Mouse (Mus musculus) small intestine, adult 2 months (tissue): Measurements from ENCODE around the gene Lor. TPM values are rescaled to one million over a fixed set of nuclear protein-coding genes. Genes with fewer than 3 reads are reported as not detected.

Experiments
- H3K27ac ChIP-seq: fragments of 200-500 bp; 2 replicates; pipeline ENCODE4 v1.5.1; 2012; ENCODE audit warnings: low read depth, low read length, control low read depth, inconsistent platforms; ENCODE audit not compliant: insufficient read depth
- H3K27me3 ChIP-seq: fragments of 200-500 bp; 2 replicates; pipeline ENCODE4 v1.6.1; 2012; ENCODE audit warnings: mild to moderate bottlenecking, moderate library complexity, low read length, inconsistent platforms; ENCODE audit not compliant: control insufficient read depth, insufficient read depth
- H3K36me3 ChIP-seq: fragments of 200-500 bp; 2 replicates; pipeline ENCODE4 v1.6.1; 2012; ENCODE audit warnings: mild to moderate bottlenecking, low read length, control low read depth, inconsistent platforms; ENCODE audit not compliant: control insufficient read depth, insufficient read depth
- H3K4me1 ChIP-seq: fragments of 200-500 bp; 2 replicates; pipeline ENCODE4 v1.6.1; 2012; ENCODE audit warnings: low read length, inconsistent platforms, mixed read lengths; ENCODE audit not compliant: control insufficient read depth, insufficient read depth, insufficient read length
- H3K4me3 ChIP-seq: fragments of 200-500 bp; 2 replicates; pipeline ENCODE4 v1.5.1; 2012; ENCODE audit warnings: low read depth, mild to moderate bottlenecking, control low read depth, inconsistent platforms, low read length, moderate library complexity
- CTCF ChIP-seq: fragments of 200-500 bp; IDR thresholded peaks from 2 replicates; pipeline ENCODE4 v1.5.1; 2012; ENCODE audit warnings: low read depth, mild to moderate bottlenecking, control low read depth, inconsistent platforms, low read length, moderate library complexity, mixed read lengths; ENCODE audit not compliant: insufficient replicate concordance, insufficient read length; ENCODE audit errors: extremely low read depth
- POLR2A ChIP-seq: fragments of 200-500 bp; IDR thresholded peaks from 2 replicates; pipeline ENCODE4 v1.6.1; 2012; ENCODE audit warnings: low read depth, mild to moderate bottlenecking, control low read depth, inconsistent platforms, low read length, moderate library complexity
- WGBS: fragments of 180-500 bp; shearing (Covaris S2); methylation state at CpG from one replicate; pipeline ENCODE4 v1.1.7; 2018; 5-methylcytosine and 5-hydroxymethylcytosine counted together
- polyA plus RNA-seq: library from polyadenylated mRNA; depleted of rRNA; stranded (reverse); fragments of >200 nt; gene quantifications from 2 replicates; pipeline ENCODE4 v1.2.3, GENCODE M21; 2012; rRNA removed

Lor gene
- polyA plus RNA-seq, 1 experiment, result 0.63 TPM

DNA sequence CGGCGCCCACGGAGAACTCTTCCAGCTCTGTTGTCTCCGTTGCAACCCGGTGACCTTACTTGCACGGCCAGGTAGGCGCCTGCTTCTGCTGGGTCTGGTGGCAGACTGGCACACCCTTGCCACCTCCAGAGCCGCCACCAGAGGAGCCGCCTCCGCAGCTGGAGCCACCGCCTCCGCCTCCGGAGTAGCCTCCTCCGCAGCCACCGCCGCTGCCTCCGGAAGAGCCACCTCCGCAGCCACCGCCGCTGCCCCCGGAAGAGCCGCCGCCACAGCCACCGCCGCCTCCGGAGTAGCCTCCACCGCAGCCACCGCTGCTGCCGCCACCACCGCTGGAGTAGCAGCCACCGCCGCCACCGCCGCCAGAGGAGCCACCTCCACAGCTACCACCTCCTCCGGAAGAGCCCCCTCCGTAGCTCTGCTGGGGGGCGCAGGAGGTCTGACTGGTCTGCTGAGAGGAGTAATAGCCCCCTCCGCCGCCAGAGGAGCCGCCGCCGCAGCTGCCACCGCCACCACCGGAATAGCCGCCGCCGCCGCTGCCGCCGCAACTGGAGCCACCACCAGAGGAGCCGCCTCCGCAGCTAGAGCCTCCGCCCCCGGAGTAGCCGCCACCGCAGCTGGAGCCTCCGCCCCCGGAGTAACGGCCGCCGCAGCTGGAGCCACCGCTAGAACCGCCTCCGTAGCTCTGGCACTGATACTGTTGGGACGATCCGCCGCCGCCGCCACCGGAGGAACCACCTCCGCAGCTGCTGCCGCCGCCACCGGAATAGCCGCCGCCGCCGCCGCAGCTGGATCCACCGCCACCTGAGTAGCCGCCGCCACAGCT, 2.3 kb downstream of the Lor start:
- Histone ChIP-seq H3K27ac (no peak overlapping the region), H3K36me3 (no peaks in the 10 kb centered on the region), H3K4me3 (peak overlapping the region; percentile 74), H3K27me3 (peaks cover 25% of the 10 kb centered on the region), H3K4me1 (no peaks in the 10 kb centered on the region)
- under 1% methylated on average over 73 of the region's 82 CpGs for WGBS
- TF ChIP-seq CTCF, result no peak
- TF ChIP-seq POLR2A, result no peak

DNA sequence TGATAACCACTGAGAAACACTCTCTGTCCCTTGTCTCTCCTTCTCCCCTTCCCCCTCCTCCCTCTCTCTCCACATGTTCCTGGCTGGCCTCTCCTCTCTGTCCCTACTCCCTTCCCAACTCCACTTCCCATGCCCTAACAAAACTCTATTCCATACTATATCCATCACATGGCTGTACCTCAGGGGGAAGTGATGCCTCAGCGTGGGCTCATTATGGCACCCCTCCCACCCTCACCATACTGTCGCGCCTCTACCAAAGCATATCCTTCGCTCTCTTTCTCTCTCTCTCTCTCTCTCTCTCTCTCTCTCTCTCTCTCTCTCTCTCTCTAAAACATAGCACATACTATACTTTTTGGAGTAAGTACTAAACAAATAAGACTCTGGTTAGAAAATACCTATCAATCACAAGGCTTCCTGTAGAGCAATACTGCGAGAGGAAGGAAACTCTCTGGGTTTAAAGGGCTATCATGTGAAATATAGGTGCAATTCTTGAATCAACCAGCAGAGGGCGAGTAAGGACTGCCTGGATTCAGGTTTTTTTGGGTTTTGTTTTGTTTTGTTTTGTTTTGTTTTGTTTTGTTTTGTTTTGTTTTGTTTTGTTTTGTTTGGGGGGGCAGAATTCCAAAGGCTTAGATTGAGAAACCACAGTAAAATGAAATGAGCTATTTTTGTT, 32.4 kb downstream of the Lor start:
- Histone ChIP-seq H3K4me1 (no peaks in the 10 kb centered on the region), H3K4me3 (no peak overlapping the region), H3K36me3 (no peaks in the 10 kb centered on the region), H3K27ac (no peak overlapping the region), H3K27me3 (no peaks in the 10 kb centered on the region)
- 47% methylated on average over 6 of the region's 6 CpGs for WGBS
- TF ChIP-seq CTCF (no peak), POLR2A (no peak)

DNA sequence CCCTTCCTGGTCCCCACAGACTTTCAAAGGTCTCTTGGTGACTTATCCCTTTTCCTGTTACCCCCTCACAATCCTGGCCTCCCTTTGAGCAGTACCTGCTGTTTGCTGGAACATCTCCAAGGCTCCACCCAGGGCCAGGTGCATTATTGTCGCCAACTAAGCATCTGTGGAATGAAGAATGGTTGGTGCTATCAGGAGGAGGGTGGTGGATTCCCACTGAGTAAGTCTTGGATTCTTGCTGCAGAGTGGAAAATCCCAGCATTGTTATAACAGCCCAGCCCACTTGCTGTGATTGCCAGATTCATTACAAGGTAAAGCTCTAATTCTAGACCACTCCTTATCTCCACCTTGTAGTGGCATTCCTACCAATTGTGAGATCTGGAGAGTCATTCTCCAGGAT, 49.0 kb downstream of the Lor start:
- no peak for TF ChIP-seq CTCF
- H3K27ac ChIP-seq, result no peak overlapping the region
- no peak overlapping the region for H3K4me3 ChIP-seq
- no peaks in the 10 kb centered on the region for H3K27me3 ChIP-seq
- H3K4me1 ChIP-seq, result no peaks in the 10 kb centered on the region
- 20% methylated on average over 1 of the region's 1 CpGs for WGBS
- H3K36me3 ChIP-seq, result no peaks in the 10 kb centered on the region

DNA sequence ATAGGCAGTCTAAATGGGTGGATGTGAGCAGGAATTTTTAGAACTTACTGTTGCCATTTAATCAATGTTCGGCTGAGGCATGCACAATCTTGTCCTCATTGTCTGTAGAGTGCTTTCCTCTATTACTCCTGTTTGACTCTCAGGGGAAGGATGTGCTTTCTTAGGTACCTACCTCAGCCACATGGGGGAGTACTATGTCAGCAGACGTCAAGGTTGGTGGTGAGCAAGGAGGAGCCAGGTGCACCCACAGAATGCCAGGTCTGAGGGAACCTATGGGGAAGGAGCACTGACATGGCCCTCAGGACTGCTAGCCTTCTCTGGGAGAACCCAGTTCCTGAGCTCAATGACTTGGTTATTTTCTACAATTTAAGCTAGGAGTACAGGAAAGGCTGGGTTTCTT, 49.7 kb downstream of the Lor start:
- Histone ChIP-seq H3K27me3 (no peaks in the 10 kb centered on the region), H3K4me3 (no peak overlapping the region), H3K4me1 (no peaks in the 10 kb centered on the region), H3K36me3 (no peaks in the 10 kb centered on the region), H3K27ac (no peak overlapping the region)
- 32% methylated on average over 2 of the region's 2 CpGs for WGBS
- no peak for TF ChIP-seq CTCF
- TF ChIP-seq POLR2A, result no peak

Other genes with a start within 250 kb of the Lor start
- not detected in 2 replicates for gene Pglyrp3, start 68.6 kb downstream of the Lor start, polyA plus RNA-seq
- 0.10 TPM in 1 of 2 replicates, not detected in the other for gene Prr9, start 40.8 kb upstream of the Lor start, polyA plus RNA-seq
- not detected in 2 replicates for gene Lelp1, start 59.6 kb upstream of the Lor start, polyA plus RNA-seq
- 62.1 and 77.3 TPM in 2 replicates for gene Sprr2a1, start 132.7 kb upstream of the Lor start, polyA plus RNA-seq
- 35,085 and 54,275 TPM in 2 replicates for gene Sprr2a2, start 132.8 kb upstream of the Lor start, polyA plus RNA-seq
- 208 and 247 TPM in 2 replicates for gene Sprr2a3, start 202.3 kb upstream of the Lor start, polyA plus RNA-seq
- gene Sprr2b, start 233.5 kb upstream of the Lor start, polyA plus RNA-seq, result not detected in 2 replicates